Mouse (Mus musculus) adipocyte (in vitro differentiated cells): ENCODE results near the gene Dgkg.

Experiments used
- DNase-seq: peaks from one replicate; pipeline ENCODE4 v3.0.0-alpha.2; 2016; ENCODE audit warnings: low spot score

Gene Dgkg

GRCm38 (mm10) chr16:22545799-22546198 is 111.2 kb downstream of the Dgkg start:
- DNase-seq = no peak

GRCm38 (mm10) chr16:22545016-22545561 is 111.9 kb downstream of the Dgkg start:
- no peak for DNase-seq

- DNase-seq = no peak
Observed at GRCm38 (mm10) chr16:22542691-22543141, 114.3 kb downstream of the Dgkg start.

- DNase-seq = no peak
Observed at GRCm38 (mm10) chr16:22539275-22539674, 117.7 kb downstream of the Dgkg start.

- no peak for DNase-seq
Observed at GRCm38 (mm10) chr16:22536581-22537160, 120.3 kb downstream of the Dgkg start.

GRCm38 (mm10) chr16:22533087-22533486 is 123.9 kb downstream of the Dgkg start:
- DNase-seq = no peak

GRCm38 (mm10) chr16:22531834-22532233 is 125.2 kb downstream of the Dgkg start:
- DNase-seq = no peak

GRCm38 (mm10) chr16:22531041-22531440 is 126.0 kb downstream of the Dgkg start:
- no peak for DNase-seq

- DNase-seq = no peak
Observed at GRCm38 (mm10) chr16:22527499-22527939, 129.5 kb downstream of the Dgkg start.

- DNase-seq = no peak
Observed at GRCm38 (mm10) chr16:22526386-22526785, 130.6 kb downstream of the Dgkg start.

- DNase-seq = no peak
Observed at GRCm38 (mm10) chr16:22517431-22518384, 139.3 kb downstream of the Dgkg start.

- no peak for DNase-seq
Observed at GRCm38 (mm10) chr16:22515476-22515875, 141.5 kb downstream of the Dgkg start.

- DNase-seq = no peak
Observed at GRCm38 (mm10) chr16:22510861-22511637, 146.0 kb downstream of the Dgkg start.

GRCm38 (mm10) chr16:22508936-22509563 is 148.0 kb downstream of the Dgkg start:
- DNase-seq = no peak

GRCm38 (mm10) chr16:22505656-22506055 is 151.4 kb downstream of the Dgkg start:
- no peak for DNase-seq

- no peak for DNase-seq
Observed at GRCm38 (mm10) chr16:22504851-22505250, 152.2 kb downstream of the Dgkg start.

GRCm38 (mm10) chr16:22504049-22504448 is 153.0 kb downstream of the Dgkg start:
- no peak for DNase-seq

GRCm38 (mm10) chr16:22503467-22503866 is 153.6 kb downstream of the Dgkg start:
- DNase-seq = no peak

GRCm38 (mm10) chr16:22501855-22502254 is 155.2 kb downstream of the Dgkg start:
- DNase-seq = no peak

- no peak for DNase-seq
Observed at GRCm38 (mm10) chr16:22500561-22500960, 156.5 kb downstream of the Dgkg start.

- no peak for DNase-seq
Observed at GRCm38 (mm10) chr16:22499951-22500350, 157.1 kb downstream of the Dgkg start.

- no peak for DNase-seq
Observed at GRCm38 (mm10) chr16:22499447-22499846, 157.6 kb downstream of the Dgkg start.
